In genomic region chr2:25394281-25395221, GRCm38 (mm10) we compare ENCODE assay signal across 9 mouse cellular contexts. TPM values are rescaled to one million over a fixed set of nuclear protein-coding genes. Genes with fewer than 3 reads are reported as not detected.
A peak's percentile ranks its signal among the peaks of the same experiment; 100 is the strongest.
DNase-seq lines count a peak whose midpoint lies in the region; ATAC-seq lines count a peak whose summit lies in the region.
"Had no signal": no experiment of that assay in that cellular context is flagged by ENCODE, and none has a peak within 500 bp of the region (broad histone marks: within the 10 kb centered on the region; RNA-seq: fewer than 3 reads in every experiment).

No protein-coding gene starts in this region.

- no peaks in the 10 kb centered on the region for H3K9me3 ChIP-seq in embryonic facial prominence, embryonic 14.5 days (ENCODE audit: control insufficient read depth, low read length)
- H3K9me3 ChIP-seq in embryonic facial prominence, embryonic 10.5 days, result no peaks in the 10 kb centered on the region

- no peaks in the 10 kb centered on the region for H3K36me3 ChIP-seq in embryonic facial prominence, embryonic 14.5 days (ENCODE audit: control insufficient read depth, insufficient read depth, low read length)
- H3K36me3 ChIP-seq in embryonic facial prominence, embryonic 10.5 days (replicated peaks), result no peaks in the 10 kb centered on the region

- no peak overlapping the region for H3K4me3 ChIP-seq in embryonic facial prominence, embryonic 14.5 days (ENCODE audit: low read depth, low read length)
- H3K4me3 ChIP-seq in embryonic facial prominence, embryonic 10.5 days, result no peak overlapping the region

- no peak overlapping the region for H3K4me2 ChIP-seq in embryonic facial prominence, embryonic 14.5 days (ENCODE audit: low read depth, low read length)

- no peak overlapping the region for H3K27ac ChIP-seq in embryonic facial prominence, embryonic 14.5 days (replicated peaks; ENCODE audit: low read depth, low read length)
- no peak overlapping the region for H3K27ac ChIP-seq in embryonic facial prominence, embryonic 10.5 days (replicated peaks)

- 0 out of 2 replicates have a peak, but pooled peaks cover 4% of the 10 kb centered on the region for H3K4me1 ChIP-seq in embryonic facial prominence, embryonic 14.5 days (ENCODE audit: control insufficient read depth, insufficient read depth, low read length)
- peaks cover 20% of the 10 kb centered on the region for H3K4me1 ChIP-seq in embryonic facial prominence, embryonic 10.5 days

- DNase-seq in embryonic facial prominence, embryonic 14.5 days (ENCODE audit: low spot score), result peak; percentile 29
- DNase-seq in embryonic facial prominence, embryonic 10.5 days (ENCODE audit: low spot score), result no peak
- DNase-seq in ovary, postnatal 36 days (ENCODE audit: low spot score), result peak; percentile 30
- DNase-seq in ovary, adult 18-20 months (ENCODE audit: low spot score), result no peak
- peak; percentile 62 to 72 for DNase-seq in gastrocnemius, postnatal 36 days
- peak; percentile 70 for DNase-seq in layer of hippocampus, adult 9-11 months
- no peak for DNase-seq in spleen, adult 18-20 months
- DNase-seq in spleen, postnatal 14 days (ENCODE audit: low spot score in 2 of 2), result no peak

- 35% methylated on average over 3 of the region's 3 CpGs for WGBS in embryonic facial prominence, embryonic 14.5 days
- WGBS in embryonic facial prominence, embryonic 10.5 days, result 40% methylated on average over 3 of the region's 3 CpGs

- H3K9ac ChIP-seq in embryonic facial prominence, embryonic 14.5 days (ENCODE audit: low read depth, low read length), result 0 out of 2 replicates have a peak overlapping the region, but pooled peaks have one; percentile 21

- H3K27me3 ChIP-seq in embryonic facial prominence, embryonic 14.5 days (replicated peaks; ENCODE audit: control insufficient read depth, insufficient read depth, low read length), result peaks cover 54% of the 10 kb centered on the region
- peaks cover 60% of the 10 kb centered on the region for H3K27me3 ChIP-seq in embryonic facial prominence, embryonic 10.5 days (replicated peaks; ENCODE audit: low read depth, poor library complexity, severe bottlenecking)

- ATAC-seq in embryonic facial prominence, embryonic 14.5 days (ENCODE audit: low read depth), result peak; percentile 23; the same call in 1 of the 2 replicates

- intact Hi-C loops in gastrocnemius, postnatal 36 days (cut with DNase I), result no loop called here

RNA-seq across cellular contexts. Expression of gene Entpd2, which starts 1.1 kb away (rescaled TPM):
- polyA plus RNA-seq in embryonic facial prominence, embryonic 14.5 days (2014; fragmentation: Nextera tagmentation; extraction: Ambion mirVana), result 11.3 and 12.9 TPM in 2 replicates
- polyA plus RNA-seq in embryonic facial prominence, embryonic 10.5 days (2016; fragmentation: Nextera tagmentation; extraction: Ambion mirVana), result 0.14 TPM in 1 of 2 replicates, not detected in the other
- total RNA-seq in gastrocnemius, postnatal 36 days (2021), result 1 to 10 TPM; 7.2 to 9.5 TPM
- total RNA-seq: common myeloid progenitor, adult 5-6 weeks had no signal

RNA-seq across cellular contexts. Expression of gene Npdc1, which starts 4.6 kb away (rescaled TPM):
- 75.1 TPM in 2 replicates for polyA plus RNA-seq in embryonic facial prominence, embryonic 14.5 days (2014; fragmentation: Nextera tagmentation; extraction: Ambion mirVana)
- polyA plus RNA-seq in embryonic facial prominence, embryonic 10.5 days (2016; fragmentation: Nextera tagmentation; extraction: Ambion mirVana), result 38.3 and 40.3 TPM in 2 replicates
- total RNA-seq in gastrocnemius, postnatal 36 days (2021), result 10 to 100 TPM; 14.2 to 17.6 TPM

RNA-seq across cellular contexts. Expression of gene Sapcd2, which starts 22.4 kb away (rescaled TPM):
- polyA plus RNA-seq in embryonic facial prominence, embryonic 14.5 days (2014; fragmentation: Nextera tagmentation; extraction: Ambion mirVana), result 21.4 and 29.3 TPM in 2 replicates
- polyA plus RNA-seq in embryonic facial prominence, embryonic 10.5 days (2016; fragmentation: Nextera tagmentation; extraction: Ambion mirVana), result 73.6 and 74.6 TPM in 2 replicates
- under 1 TPM; 0.10 to 0.26 TPM for total RNA-seq in gastrocnemius, postnatal 36 days (2021)

RNA-seq across cellular contexts. Expression of gene Fut7, which starts 28.5 kb away (rescaled TPM):
- 0.10 and 0.11 TPM in 2 replicates for polyA plus RNA-seq in embryonic facial prominence, embryonic 14.5 days (2014; fragmentation: Nextera tagmentation; extraction: Ambion mirVana)
- not detected in 2 replicates for polyA plus RNA-seq in embryonic facial prominence, embryonic 10.5 days (2016; fragmentation: Nextera tagmentation; extraction: Ambion mirVana)
- total RNA-seq in gastrocnemius, postnatal 36 days (2021), result not detected

RNA-seq across cellular contexts. Expression of gene Uap1l1, which starts 29.1 kb away (rescaled TPM):
- polyA plus RNA-seq in embryonic facial prominence, embryonic 14.5 days (2014; fragmentation: Nextera tagmentation; extraction: Ambion mirVana), result 20.8 and 20.9 TPM in 2 replicates
- polyA plus RNA-seq in embryonic facial prominence, embryonic 10.5 days (2016; fragmentation: Nextera tagmentation; extraction: Ambion mirVana), result 8.5 and 11.4 TPM in 2 replicates
- total RNA-seq in gastrocnemius, postnatal 36 days (2021), result 1 to 10 TPM; 2.2 to 3.4 TPM

Comparison
In these comparisons a context has a peak if more than half of its experiments do, and no peak if none do; other contexts are left out.
1. DNase-seq: peak in embryonic facial prominence, embryonic 14.5 days (single experiment), ovary, postnatal 36 days (single experiment), gastrocnemius, postnatal 36 days (2 of 2) and layer of hippocampus, adult 9-11 months (single experiment); none in embryonic facial prominence, embryonic 10.5 days (single experiment), ovary, adult 18-20 months (single experiment), spleen, adult 18-20 months (0 of 2) and spleen, postnatal 14 days (0 of 2).
2. RNA of gene Entpd2, which starts 1.1 kb away (polyA plus RNA-seq): 11.3 to 12.9 TPM in embryonic facial prominence, embryonic 14.5 days; 0.14 TPM in embryonic facial prominence, embryonic 10.5 days; every median in the first group is over 10 times any median in the second.